In genomic region chr16:24964311-24964710, GRCm38 (mm10) we compare ENCODE assay signal across 32 mouse cellular contexts.
DNase-seq lines count a peak whose midpoint lies in the region; ATAC-seq and TF ChIP-seq lines count a peak whose summit lies in the region.
"Had no signal": no experiment of that assay in that cellular context is flagged by ENCODE, and none has a peak within 500 bp of the region (broad histone marks: within the 10 kb centered on the region; RNA-seq: fewer than 3 reads in every experiment).

No protein-coding gene starts in this region.

- in situ Hi-C loops in CH12.LX (cut with MboI; ENCODE audit: low pct_ligation_motif_present, low pct_unique_long_range_greater_than_20kb, low sequenced_read_pairs): no loop called here

- peak; percentile 86 for ATAC-seq in granulocyte monocyte progenitor cell, adult 5-6 weeks (replicated peaks; ENCODE audit: poor library complexity, severe bottlenecking)
- peak; percentile 75 for ATAC-seq in monocyte, adult 5-6 weeks (replicated peaks; ENCODE audit: insufficient number of reproducible peaks, low FRiP score, low TSS enrichment, poor library complexity, severe bottlenecking)
- no peak for ATAC-seq in midbrain, embryonic 11.5 days (ENCODE audit: low FRiP score)
- ATAC-seq in liver, embryonic 11.5 days (replicated peaks; ENCODE audit: low FRiP score): no peak
- ATAC-seq: forebrain, postnatal 0 days; midbrain, embryonic 16.5 days had no signal

- no peak overlapping the region for H3K27ac ChIP-seq in CH12.LX (ENCODE audit: insufficient read depth, low read depth)
- no peak overlapping the region for H3K27ac ChIP-seq in midbrain, embryonic 11.5 days (ENCODE audit: low read depth, low read length)
- H3K27ac ChIP-seq in liver, embryonic 11.5 days (ENCODE audit: low read depth, low read length): no peak overlapping the region
- H3K27ac ChIP-seq: heart, embryonic 15.5 days; hindbrain, embryonic 13.5 days; kidney, embryonic 15.5 days; limb, embryonic 10.5 days; limb, embryonic 15.5 days; liver, embryonic 14.5 days; midbrain, embryonic 10.5 days; neural tube, embryonic 12.5 days; stomach, postnatal 0 days had no signal

- no peak; the same call in 1 of the 2 replicates for TF ChIP-seq RAD21 in CH12.LX (IDR thresholded peaks at IDR 0.05; ENCODE audit: low read depth, low read length)

- no peaks in the 10 kb centered on the region for H3K9me3 ChIP-seq in CH12.LX (replicated peaks; ENCODE audit: low read length)
- H3K9me3 ChIP-seq in midbrain, embryonic 11.5 days (ENCODE audit: control insufficient read depth, low read length): no peaks in the 10 kb centered on the region
- no peaks in the 10 kb centered on the region for H3K9me3 ChIP-seq in liver, embryonic 11.5 days (ENCODE audit: control insufficient read depth, low read length)
- H3K9me3 ChIP-seq: heart, embryonic 15.5 days; hindbrain, embryonic 13.5 days; kidney, embryonic 15.5 days; limb, embryonic 10.5 days; limb, embryonic 15.5 days; midbrain, embryonic 10.5 days; neural tube, embryonic 12.5 days had no signal

- no peaks in the 10 kb centered on the region for H3K79me2 ChIP-seq in CH12.LX (replicated peaks; ENCODE audit: control insufficient read depth, extremely low read depth, insufficient read depth, poor library complexity, severe bottlenecking)

- TF ChIP-seq EP300 in CH12.LX (IDR thresholded peaks at IDR 0.05; ENCODE audit: low read length): peak; percentile 79

- H3K9ac ChIP-seq in CH12.LX (ENCODE audit: insufficient read depth, low read depth): no peak overlapping the region
- H3K9ac ChIP-seq in midbrain, embryonic 11.5 days (ENCODE audit: low read length): no peak overlapping the region
- no peak overlapping the region for H3K9ac ChIP-seq in liver, embryonic 11.5 days (ENCODE audit: low read depth, low read length)
- H3K9ac ChIP-seq: forebrain, postnatal 0 days; heart, embryonic 15.5 days; hindbrain, embryonic 13.5 days; kidney, embryonic 15.5 days; limb, embryonic 15.5 days; liver, embryonic 14.5 days; lung, embryonic 14.5 days; neural tube, embryonic 12.5 days had no signal

- TF ChIP-seq CTCF in CH12.LX (conservative IDR thresholded peaks at IDR 0.05 in 1 of 2, IDR thresholded peaks at IDR 0.05 in 1 of 2; ENCODE audit: low read depth in 2 of 2, low read length in 2 of 2): no peak

- 88% methylated on average over 1 of the region's 1 CpGs for WGBS in midbrain, embryonic 11.5 days
- 82% methylated on average over 1 of the region's 1 CpGs for WGBS in liver, embryonic 11.5 days

- no peak overlapping the region for H3K4me3 ChIP-seq in CH12.LX (replicated peaks in 1 of 3; ENCODE audit: low read depth in 2 of 3, low read length in 2 of 3, poor library complexity in 1 of 3)
- no peak overlapping the region for H3K4me3 ChIP-seq in midbrain, embryonic 11.5 days (ENCODE audit: low read depth, low read length)
- H3K4me3 ChIP-seq in liver, embryonic 11.5 days (ENCODE audit: low read depth, low read length): no peak overlapping the region
- H3K4me3 ChIP-seq: erythroblast, embryonic 14.5 days; heart, embryonic 15.5 days; hindbrain, embryonic 13.5 days; kidney, embryonic 15.5 days; limb, embryonic 10.5 days; limb, embryonic 15.5 days; midbrain, embryonic 10.5 days; myocyte; neural tube, embryonic 12.5 days had no signal

- peak; percentile 6 for DNase-seq in lung, postnatal 25 days (ENCODE audit: low spot score)
- no peak for DNase-seq in lung, adult 18-20 months
- peak; percentile 68 for DNase-seq in CH12.LX (ENCODE audit: extremely low read depth)
- DNase-seq in midbrain, embryonic 11.5 days (ENCODE audit: low spot score, missing footprints): no peak
- DNase-seq in liver, embryonic 11.5 days (ENCODE audit: low spot score): no peak
- no peak for DNase-seq in layer of hippocampus, adult 9-10 months (ENCODE audit: low spot score)
- DNase-seq: adrenal gland, adult 8-10 months; cerebellum, adult 11 months; cerebellum, adult 9-11 months; forebrain, postnatal 0 days; kidney, adult 11 months; kidney, postnatal 25 days; layer of hippocampus, postnatal 36 days; lung, embryonic 14.5 days; lung, postnatal 4 days; right cerebral cortex, postnatal 14 days; thymus, adult 2 months; thymus, postnatal 36 days had no signal

- no peak for TF ChIP-seq POLR2A in CH12.LX (IDR thresholded peaks at IDR 0.05; ENCODE audit: low read depth, low read length)

- H3K4me1 ChIP-seq in CH12.LX (ENCODE audit: control insufficient read depth in 1 of 2, insufficient read depth in 2 of 2): peaks cover 0 to 28% of the 10 kb centered on the region in 2 experiments; a peak in 2 of 4 replicates
- no peaks in the 10 kb centered on the region for H3K4me1 ChIP-seq in midbrain, embryonic 11.5 days (ENCODE audit: control insufficient read depth, insufficient read depth, low read length)
- H3K4me1 ChIP-seq in liver, embryonic 11.5 days (replicated peaks; ENCODE audit: control insufficient read depth, insufficient read depth, low read length): no peaks in the 10 kb centered on the region; the same call in 1 of the 2 replicates
- H3K4me1 ChIP-seq: hindbrain, embryonic 13.5 days; kidney, embryonic 15.5 days; limb, embryonic 10.5 days; limb, embryonic 15.5 days; neural tube, embryonic 12.5 days had no signal

- H3K36me3 ChIP-seq in CH12.LX (replicated peaks in 1 of 2; ENCODE audit: control insufficient read depth in 1 of 2, insufficient read depth in 1 of 2, low read length in 1 of 2): no peaks in the 10 kb centered on the region
- H3K36me3 ChIP-seq in midbrain, embryonic 11.5 days (ENCODE audit: control insufficient read depth, insufficient read depth, low read length): no peaks in the 10 kb centered on the region
- H3K36me3 ChIP-seq in liver, embryonic 11.5 days (ENCODE audit: control insufficient read depth, insufficient read depth, low read length): no peaks in the 10 kb centered on the region
- H3K36me3 ChIP-seq: heart, embryonic 15.5 days; hindbrain, embryonic 13.5 days; kidney, embryonic 15.5 days; limb, embryonic 10.5 days; limb, embryonic 15.5 days; midbrain, embryonic 10.5 days; neural tube, embryonic 12.5 days had no signal

- peak overlapping the region; percentile 34; the same call in 1 of the 2 replicates for H3K4me2 ChIP-seq in CH12.LX (ENCODE audit: insufficient read depth, low read depth, poor library complexity, severe bottlenecking)
- H3K4me2 ChIP-seq in midbrain, embryonic 11.5 days: no peak overlapping the region
- H3K4me2 ChIP-seq in liver, embryonic 11.5 days: no peak overlapping the region
- H3K4me2 ChIP-seq: heart, embryonic 15.5 days; hindbrain, embryonic 13.5 days; kidney, embryonic 15.5 days; limb, embryonic 15.5 days; lung, embryonic 14.5 days; neural tube, embryonic 12.5 days had no signal

- dilution Hi-C loops in CH12.LX (cut with MboI; ENCODE audit: extremely low pct_ligation_motif_present, extremely low pct_unique_long_range_greater_than_20kb, low sequenced_read_pairs): no loop called here

- H3K27me3 ChIP-seq in CH12.LX (replicated peaks): peaks cover 3% of the 10 kb centered on the region
- H3K27me3 ChIP-seq in midbrain, embryonic 11.5 days (ENCODE audit: control insufficient read depth, insufficient read depth, low read length): no peaks in the 10 kb centered on the region
- no peaks in the 10 kb centered on the region for H3K27me3 ChIP-seq in liver, embryonic 11.5 days (replicated peaks; ENCODE audit: control insufficient read depth, insufficient read depth, low read length)
- H3K27me3 ChIP-seq: heart, embryonic 15.5 days; hindbrain, embryonic 13.5 days; kidney, embryonic 15.5 days; limb, embryonic 15.5 days; neural tube, embryonic 12.5 days had no signal

TF ChIP-seq in CH12.LX, 34 proteins besides CTCF, POLR2A, EP300 and RAD21:
- TF ChIP-seq PAX5 (IDR thresholded peaks at IDR 0.05; ENCODE audit: low read length) (no peak), JUND (conservative IDR thresholded peaks at IDR 0.05; ENCODE audit: low read depth, low read length) (0 out of 2 replicates have a peak, but pooled peaks have one; percentile 18), ETS1 (conservative IDR thresholded peaks at IDR 0.05; ENCODE audit: low read depth, low read length) (0 out of 2 replicates have a peak, but pooled peaks have one; percentile 6), SIN3A (IDR thresholded peaks at IDR 0.05; ENCODE audit: low read length) (0 out of 2 replicates have a peak, but pooled peaks have one; percentile 35), CHD2 (IDR thresholded peaks at IDR 0.05; ENCODE audit: low read length) (peak; percentile 25; the same call in 1 of the 2 replicates), MAZ (IDR thresholded peaks at IDR 0.05; ENCODE audit: low read depth, low read length) (0 out of 2 replicates have a peak, but pooled peaks have one; percentile 35)

Comparison
In these comparisons a context has a peak if more than half of its experiments do, and no peak if none do; other contexts are left out.
1. DNase-seq: peak in lung, postnatal 25 days (single experiment) and CH12.LX (single experiment); none in lung, adult 18-20 months (0 of 2), midbrain, embryonic 11.5 days (single experiment), liver, embryonic 11.5 days (single experiment) and layer of hippocampus, adult 9-10 months (single experiment).
2. ATAC-seq: peak in granulocyte monocyte progenitor cell, adult 5-6 weeks (single experiment) and monocyte, adult 5-6 weeks (single experiment); none in midbrain, embryonic 11.5 days (single experiment) and liver, embryonic 11.5 days (single experiment).